Mouse (Mus musculus) c-Kit-positive CD71-negative TER-119-negative erythroid progenitor cells, embryonic 14.5 days (primary cell): ENCODE results near the gene Olfr298.

Source experiments
- DNase-seq: peaks from one replicate; pipeline ENCODE4 v3.0.0-alpha.2; 2013; ENCODE audit warnings: low read depth

Olfr298 gene

DNA sequence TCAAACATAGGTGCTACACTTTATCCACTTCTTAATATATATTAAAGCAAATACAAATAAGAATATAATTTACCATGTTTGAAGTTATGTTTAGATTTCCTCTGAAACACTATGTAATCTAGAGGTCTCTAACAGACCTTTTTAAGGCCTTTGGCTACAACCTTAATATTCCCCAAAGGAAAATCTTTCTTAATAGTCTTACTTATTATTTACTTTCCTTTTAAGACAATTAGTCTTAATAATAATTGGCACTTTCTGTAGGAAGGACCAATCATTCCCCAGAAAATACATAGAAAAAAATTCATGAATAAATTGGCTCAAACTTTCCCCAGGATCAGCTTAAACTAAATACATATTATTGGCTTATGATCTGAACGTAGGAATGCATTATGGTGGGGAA is at the start of gene Olfr298:
Olfr298 (minus strand) TSS at position 101 of the 400 bp plus-strand sequence.
- no peak for DNase-seq

DNA sequence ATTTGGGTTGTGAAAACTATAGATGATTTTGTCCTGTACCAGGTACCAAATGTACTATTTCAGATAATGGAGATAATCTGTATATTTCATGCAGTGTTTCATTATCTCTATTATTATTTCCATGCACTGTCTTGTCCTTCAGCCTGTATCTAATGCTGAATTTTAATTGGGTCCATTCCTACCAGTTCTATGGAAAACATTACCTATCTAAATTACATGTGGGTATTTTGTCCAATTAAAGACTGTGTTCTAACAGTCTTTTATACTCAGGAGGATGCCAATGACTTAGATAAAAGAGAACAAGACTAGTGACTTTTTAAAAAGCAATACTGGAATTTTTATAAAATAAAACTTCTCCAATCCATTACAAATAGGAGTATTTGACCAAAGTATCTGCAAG is 27.4 kb upstream of the Olfr298 start, which contains the start of gene Olfr297:
Olfr297 (plus strand) TSS at position 301 of the 400 bp plus-strand sequence.
- no peak for DNase-seq

DNA sequence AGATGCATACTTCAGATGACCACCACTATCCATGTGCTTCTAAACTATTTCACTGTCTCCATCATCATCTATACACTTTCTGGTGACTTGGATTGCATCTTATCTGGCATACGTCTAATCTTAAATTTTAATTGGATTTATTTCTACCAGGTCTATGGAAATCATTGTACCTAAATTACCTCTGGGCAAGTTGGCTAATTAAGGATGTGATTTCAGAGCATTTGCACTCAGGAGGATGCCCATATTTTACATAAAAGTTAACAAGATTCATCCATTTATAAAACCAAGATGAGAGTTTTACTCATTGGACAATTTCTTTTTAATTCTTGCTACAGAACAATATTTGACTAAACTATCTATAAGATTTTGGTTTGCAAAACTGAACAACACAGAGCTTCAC is 32.7 kb downstream of the Olfr298 start, which contains the start of gene Olfr299:
Olfr299 (plus strand) TSS at position 301 of the 400 bp plus-strand sequence.
- DNase-seq: no peak
